Mouse (Mus musculus) midbrain, postnatal 0 days (tissue): Measurements from ENCODE around the gene Lpin1. TPM values are rescaled to one million over a fixed set of nuclear protein-coding genes. Genes with fewer than 3 reads are reported as not detected.

Experiments
- ATAC-seq: fragments of 200-750 bp; cut with Nextera tagmentation; 2 replicates; pipeline ENCODE4 v1.8.0; 2017; ENCODE audit warnings: moderate number of reproducible peaks, mild to moderate bottlenecking, moderate TSS enrichment, moderate library complexity; ENCODE audit not compliant: low FRiP score
- DNase-seq: peaks from one replicate; pipeline ENCODE4 v3.0.0-alpha.2; 2015; ENCODE audit warnings: low spot score
- H3K27ac ChIP-seq: fragments of 300-500 bp; sonication (generic); 2 replicates; pipeline ENCODE4 v1.5.1; 2014; ENCODE audit warnings: low read depth, mild to moderate bottlenecking, low read length, mixed read lengths
- H3K27me3 ChIP-seq: fragments of 300-500 bp; sonication (generic); 2 replicates; pipeline ENCODE4 v1.6.1; 2014; ENCODE audit warnings: low read length, control low read depth, mixed read lengths; ENCODE audit not compliant: insufficient read depth
- H3K36me3 ChIP-seq: fragments of 300-500 bp; sonication (generic); 2 replicates; pipeline ENCODE4 v1.6.1; 2014; ENCODE audit warnings: low read length, control low read depth, mixed read lengths; ENCODE audit not compliant: insufficient read depth
- H3K4me1 ChIP-seq: fragments of 300-500 bp; sonication (generic); 2 replicates; pipeline ENCODE4 v1.6.1; 2014; ENCODE audit warnings: mild to moderate bottlenecking, control low read depth, antibody characterized with exemption, low read length, mixed read lengths; ENCODE audit not compliant: insufficient read depth
- H3K4me2 ChIP-seq: fragments of 300-500 bp; sonication (generic); 2 replicates; pipeline ENCODE4 v1.6.1; 2014; ENCODE audit warnings: low read depth, mild to moderate bottlenecking, low read length, mixed read lengths; ENCODE audit not compliant: poor library complexity, severe bottlenecking
- H3K4me3 ChIP-seq: fragments of 300-500 bp; sonication (generic); 2 replicates; pipeline ENCODE4 v1.5.1; 2014; ENCODE audit warnings: low read depth, mild to moderate bottlenecking, low read length, moderate library complexity
- H3K9ac ChIP-seq: fragments of 300-500 bp; sonication (generic); replicated peaks from 2 replicates; pipeline ENCODE4 v1.6.1; 2014; ENCODE audit warnings: mild to moderate bottlenecking, low read length, moderate library complexity, mixed read lengths; ENCODE audit not compliant: poor library complexity, severe bottlenecking
- H3K9me3 ChIP-seq: fragments of 300-500 bp; sonication (generic); 2 replicates; pipeline ENCODE4 v1.6.1; 2016; ENCODE audit warnings: low read length, control low read depth
- CTCF ChIP-seq: IDR thresholded peaks from 2 replicates; pipeline ENCODE4 v1.5.1; 2016; ENCODE audit warnings: antibody characterized with exemption, mild to moderate bottlenecking
- WGBS: fragments of 180-500 bp; shearing (Covaris S2); extraction: QIAGEN DNeasy Blood & Tissue Kit; methylation state at CpG from one replicate; pipeline ENCODE4 v1.1.7; 2014; 5-methylcytosine and 5-hydroxymethylcytosine counted together
- polyA plus RNA-seq: library from polyadenylated mRNA; unstranded; fragments of >200 nt; fragmentation: Nextera tagmentation; extraction: Ambion mirVana; gene quantifications from 2 replicates; pipeline ENCODE4 v1.2.1, GENCODE M21; 2015
- total RNA-seq: library from RNA; depleted of rRNA; stranded (reverse); fragments of >200 nt; gene quantifications from 2 replicates; pipeline ENCODE4 v1.2.3, GENCODE M21; 2014

The Lpin1 gene
- total and polyA plus RNA-seq, 2 experiments from 2014 or later: 11.6 to 21.6 TPM

DNA sequence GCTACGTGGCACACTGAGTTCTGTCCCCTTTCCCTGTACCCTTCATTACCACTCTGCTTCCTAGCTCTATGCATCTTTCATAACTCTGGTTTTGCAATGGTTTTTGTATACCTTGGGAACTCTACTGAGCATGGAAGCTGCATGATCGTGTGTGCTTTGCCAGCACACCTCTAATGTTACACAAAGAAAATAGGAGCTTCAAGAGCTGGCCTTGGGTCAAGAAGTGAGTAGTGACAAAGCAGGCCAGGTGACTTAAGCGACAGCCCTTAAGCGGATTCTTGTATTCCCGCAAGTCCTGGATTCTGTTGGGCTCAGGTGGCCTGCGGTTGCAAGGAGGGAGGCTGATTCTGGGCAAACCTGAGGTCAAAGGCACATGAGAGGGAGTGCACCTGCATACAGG lies 37.5 kb upstream of the Lpin1 start:
- Histone ChIP-seq H3K4me3 (no peak overlapping the region), H3K27ac (no peak overlapping the region), H3K4me2 (no peak overlapping the region), H3K36me3 (no peaks in the 10 kb centered on the region), H3K27me3 (peaks cover 7% of the 10 kb centered on the region), H3K4me1 (peaks cover 1% of the 10 kb centered on the region; the same call in 1 of the 2 replicates), H3K9ac (no peak overlapping the region), H3K9me3 (no peaks in the 10 kb centered on the region)
- ATAC-seq (no peak), DNase-seq (no peak)
- TF ChIP-seq CTCF: no peak
- 88% methylated on average over 6 of the region's 6 CpGs for WGBS

DNA sequence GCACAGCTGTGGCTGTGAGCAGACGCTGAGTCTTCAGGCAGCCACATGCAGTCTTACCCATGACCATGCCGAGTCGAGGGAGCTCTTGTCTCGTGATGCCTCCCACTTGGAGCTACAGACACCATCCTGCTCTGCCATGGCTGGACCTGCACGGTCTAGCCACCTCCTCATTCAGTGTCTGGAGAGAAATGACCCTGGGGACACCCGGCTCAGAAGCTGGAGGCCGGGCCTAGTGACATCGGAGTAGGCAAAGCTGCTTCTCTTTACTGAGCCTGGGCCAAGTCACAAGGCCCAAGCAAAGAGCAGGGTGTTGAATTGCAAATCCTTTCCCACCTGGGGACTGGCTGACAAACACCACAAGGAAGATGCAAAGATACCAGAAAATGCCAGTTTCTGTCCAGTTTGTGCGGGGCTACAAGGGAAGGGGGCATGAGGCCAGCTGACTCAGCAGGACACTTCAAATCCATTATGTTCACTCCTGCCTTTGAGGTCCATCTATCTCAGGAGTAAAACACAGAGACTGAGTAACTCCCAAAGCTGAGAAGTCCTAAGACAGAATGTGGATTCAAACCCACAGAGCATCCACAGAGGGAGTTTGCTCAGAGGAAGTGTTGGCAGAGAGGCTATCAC lies 36.1 kb upstream of the Lpin1 start:
- no peaks in the 10 kb centered on the region for H3K27me3 ChIP-seq
- 50% methylated on average over 9 of the region's 9 CpGs for WGBS
- no peaks in the 10 kb centered on the region for H3K36me3 ChIP-seq
- DNase-seq (no peak), ATAC-seq (no peak)
- TF ChIP-seq CTCF: no peak
- no peaks in the 10 kb centered on the region for H3K4me1 ChIP-seq
- no peaks in the 10 kb centered on the region for H3K9me3 ChIP-seq
- H3K4me3 ChIP-seq: no peak overlapping the region
- H3K9ac ChIP-seq: no peak overlapping the region
- no peak overlapping the region for H3K27ac ChIP-seq
- no peak overlapping the region for H3K4me2 ChIP-seq

DNA sequence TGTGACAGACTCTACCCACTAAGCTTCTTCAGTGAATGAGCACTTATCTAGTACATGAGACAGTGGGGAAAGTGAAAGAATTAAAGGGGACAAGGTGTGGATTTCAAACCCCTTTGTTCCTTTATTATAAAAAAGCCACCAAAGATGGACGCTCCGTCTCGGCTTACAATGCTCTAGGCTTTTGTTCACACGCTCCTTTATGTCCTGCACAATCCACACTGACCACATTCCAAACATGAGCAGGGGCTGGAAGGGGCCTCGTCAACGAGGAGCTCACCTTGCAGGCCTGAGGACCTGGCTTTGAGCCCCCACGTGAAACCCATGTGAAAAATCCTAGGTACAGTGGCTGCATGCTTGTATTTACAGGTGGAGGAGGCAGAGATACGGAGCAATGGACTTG lies 33.9 kb upstream of the Lpin1 start:
- ATAC-seq: no peak
- no peak overlapping the region for H3K4me3 ChIP-seq

DNA sequence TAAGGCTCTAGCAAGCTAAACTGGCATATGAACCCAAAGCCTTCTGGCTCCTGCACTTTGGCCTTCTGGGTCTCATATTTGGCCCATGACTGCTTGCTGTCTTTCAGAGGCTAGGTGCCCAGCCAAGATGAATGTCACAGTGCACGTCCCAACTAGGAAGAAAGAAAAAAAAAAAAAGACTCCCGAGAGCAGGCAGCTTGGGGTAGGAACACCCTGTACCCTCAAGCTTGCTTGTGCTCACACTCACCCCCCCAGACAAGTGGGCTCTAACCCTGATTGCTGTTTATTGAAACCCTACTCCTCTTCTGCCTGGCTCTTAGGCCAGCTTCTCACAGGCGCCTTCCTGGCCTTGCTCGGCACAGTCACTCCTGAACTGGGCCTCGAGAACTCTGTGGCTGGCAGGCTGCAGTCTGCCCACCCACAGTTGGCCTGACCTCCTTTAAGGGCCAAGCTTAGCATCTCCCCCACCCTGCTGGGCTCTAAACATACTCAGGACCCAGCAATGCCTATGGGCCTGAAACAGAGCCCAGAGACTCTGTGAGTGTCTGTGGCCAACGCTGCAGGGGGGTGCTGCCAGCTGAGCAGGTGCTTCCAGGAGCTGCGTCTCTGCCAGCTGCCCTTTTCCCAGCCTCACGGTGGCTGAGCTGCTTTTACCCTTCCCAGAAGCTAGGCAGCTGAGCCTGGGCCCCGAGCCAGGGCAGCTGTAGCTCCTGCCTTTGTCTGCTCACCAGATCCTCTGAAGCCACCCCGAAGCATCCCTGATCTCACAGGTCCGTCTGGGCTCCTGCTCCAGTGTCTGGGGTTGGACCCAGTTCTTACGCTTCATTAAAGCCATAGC lies 33.0 kb upstream of the Lpin1 start:
- Histone ChIP-seq H3K27ac (peak overlapping the region; percentile 18; the same call in 1 of the 2 replicates), H3K27me3 (no peaks in the 10 kb centered on the region), H3K9ac (peak overlapping the region; percentile 29; the same call in 1 of the 2 replicates), H3K36me3 (no peaks in the 10 kb centered on the region), H3K9me3 (no peaks in the 10 kb centered on the region), H3K4me1 (no peaks in the 10 kb centered on the region), H3K4me2 (no peak overlapping the region), H3K4me3 (no peak overlapping the region)
- ATAC-seq (peak; percentile 76), DNase-seq (peak; percentile 86)
- WGBS: 40% methylated on average over 12 of the region's 12 CpGs
- TF ChIP-seq CTCF: no peak

More for the DNA sequence above, 33.9 kb upstream of the Lpin1 start:
- Histone ChIP-seq H3K36me3 (no peaks in the 10 kb centered on the region), H3K4me1 (no peaks in the 10 kb centered on the region), H3K9ac (no peak overlapping the region), H3K27me3 (no peaks in the 10 kb centered on the region), H3K27ac (no peak overlapping the region), H3K4me2 (no peak overlapping the region), H3K9me3 (no peaks in the 10 kb centered on the region)
- WGBS: 46% methylated on average over 8 of the region's 8 CpGs
- no peak for DNase-seq
- no peak for TF ChIP-seq CTCF

DNA sequence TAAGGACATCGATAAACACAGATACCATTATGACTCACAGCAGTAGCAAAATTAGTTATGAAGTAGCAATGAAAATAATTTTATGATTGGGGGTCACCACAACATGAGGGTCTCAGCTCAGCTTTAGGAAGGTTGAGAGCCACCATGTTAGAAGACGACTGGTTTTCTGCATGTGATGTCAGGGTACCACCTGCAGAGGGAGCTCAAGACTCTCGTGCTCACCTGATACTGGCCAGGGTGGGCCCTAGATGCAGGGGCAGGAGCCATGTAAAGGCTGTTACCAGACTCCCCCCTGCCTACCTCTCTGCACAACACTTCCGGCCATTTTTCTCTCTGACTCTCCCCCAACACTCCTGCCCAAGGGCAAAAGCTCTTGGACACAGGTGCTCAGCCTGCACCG lies 31.2 kb upstream of the Lpin1 start:
- ATAC-seq (no peak), DNase-seq (no peak)
- no peak for TF ChIP-seq CTCF
- Histone ChIP-seq H3K9ac (no peak overlapping the region), H3K36me3 (no peaks in the 10 kb centered on the region), H3K4me1 (no peaks in the 10 kb centered on the region), H3K4me3 (no peak overlapping the region), H3K4me2 (no peak overlapping the region), H3K27me3 (no peaks in the 10 kb centered on the region), H3K9me3 (no peaks in the 10 kb centered on the region), H3K27ac (no peak overlapping the region)
- 65% methylated on average over 5 of the region's 5 CpGs for WGBS

DNA sequence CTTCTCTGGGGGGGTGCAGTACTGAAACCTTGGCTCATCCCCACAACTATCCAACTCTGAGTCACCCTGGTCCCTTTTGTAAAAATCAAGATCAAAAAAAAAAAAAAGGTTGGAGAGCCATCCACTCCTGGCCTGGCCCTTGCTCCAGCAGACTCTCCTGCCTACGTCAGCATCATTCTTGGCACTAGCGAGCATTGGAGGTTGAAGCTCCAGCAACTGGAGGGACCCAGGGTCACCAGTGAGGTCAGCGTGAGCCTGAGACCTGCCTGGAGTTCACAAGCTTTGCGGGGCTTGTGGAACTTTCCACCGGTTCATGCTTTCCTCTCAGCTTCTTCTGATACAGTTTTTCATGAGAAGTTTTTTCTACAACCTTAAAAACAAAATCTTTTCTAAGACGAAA lies 29.3 kb upstream of the Lpin1 start:
- Histone ChIP-seq H3K36me3 (no peaks in the 10 kb centered on the region), H3K27me3 (no peaks in the 10 kb centered on the region), H3K4me1 (no peaks in the 10 kb centered on the region), H3K4me2 (no peak overlapping the region), H3K9ac (no peak overlapping the region), H3K4me3 (no peak overlapping the region), H3K9me3 (no peaks in the 10 kb centered on the region), H3K27ac (no peak overlapping the region)
- WGBS: 94% methylated on average over 6 of the region's 6 CpGs
- no peak for TF ChIP-seq CTCF
- ATAC-seq (no peak), DNase-seq (no peak)
